Comparison of ENCODE assay signal across 18 mouse cellular contexts in the genomic region with DNA sequence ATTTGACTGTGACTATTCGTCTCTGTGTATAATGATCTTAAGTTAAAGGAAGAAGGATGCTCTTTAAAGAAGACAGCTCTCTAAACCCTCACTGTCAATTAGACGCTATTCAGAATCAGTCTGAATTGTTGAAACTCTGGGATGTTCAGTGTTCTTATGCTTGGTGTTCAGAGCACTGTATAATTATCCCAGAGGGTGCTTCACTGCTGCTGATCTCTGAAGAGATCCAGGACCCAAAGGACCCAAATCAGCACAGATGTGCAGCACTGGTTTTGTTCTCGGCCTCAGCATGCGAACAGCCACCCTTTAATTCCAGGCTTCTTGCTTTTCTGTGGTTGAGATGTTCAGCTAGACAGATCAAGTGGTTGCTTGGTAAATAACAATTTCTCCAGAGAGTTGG.
"Had no signal": no experiment of that assay in that cellular context is flagged by ENCODE, and none has a peak within 500 bp of the region (broad histone marks: within the 10 kb centered on the region; RNA-seq: fewer than 3 reads in every experiment).

No protein-coding gene starts in this region.

- DNase-seq: kidney, adult 9 months; kidney, postnatal 14 days; kidney, postnatal 4 days; left cerebral cortex, postnatal 4 days; liver, postnatal 0 days; lung, postnatal 14 days; lung, postnatal 4 days; thymus, adult 18-20 months; thymus, postnatal 36 days had no signal

- H3K36me3 ChIP-seq: limb, embryonic 12.5 days; limb, embryonic 15.5 days; lung, embryonic 15.5 days; midbrain, embryonic 13.5 days; neural tube, embryonic 13.5 days had no signal

- H3K9ac ChIP-seq: limb, embryonic 12.5 days; limb, embryonic 15.5 days; liver, embryonic 14.5 days; liver, postnatal 0 days; lung, embryonic 15.5 days; midbrain, embryonic 13.5 days; neural tube, embryonic 13.5 days had no signal

- H3K27ac ChIP-seq: limb, embryonic 12.5 days; limb, embryonic 15.5 days; liver, embryonic 14.5 days; lung, embryonic 15.5 days; midbrain, embryonic 13.5 days; neural tube, embryonic 13.5 days had no signal

- H3K9me3 ChIP-seq: limb, embryonic 12.5 days; limb, embryonic 15.5 days; lung, embryonic 15.5 days; midbrain, embryonic 13.5 days; neural tube, embryonic 13.5 days had no signal

- H3K4me2 ChIP-seq: limb, embryonic 12.5 days; limb, embryonic 15.5 days; liver, embryonic 11.5 days; lung, embryonic 15.5 days; midbrain, embryonic 13.5 days; neural tube, embryonic 13.5 days had no signal

- H3K27me3 ChIP-seq: limb, embryonic 12.5 days; limb, embryonic 15.5 days; lung, embryonic 15.5 days; midbrain, embryonic 13.5 days; neural tube, embryonic 13.5 days had no signal

- H3K4me1 ChIP-seq: limb, embryonic 12.5 days; limb, embryonic 15.5 days; lung, embryonic 15.5 days; midbrain, embryonic 13.5 days; neural tube, embryonic 13.5 days had no signal

- ATAC-seq: liver, postnatal 0 days; midbrain, embryonic 13.5 days; midbrain, embryonic 16.5 days had no signal

- H3K4me3 ChIP-seq: limb, embryonic 12.5 days; limb, embryonic 15.5 days; lung, embryonic 15.5 days; midbrain, embryonic 13.5 days; myocyte; neural tube, embryonic 13.5 days had no signal
